Mouse (Mus musculus) liver, postnatal 0 days (tissue): ENCODE data around the gene Sertad2. TPM values are rescaled to one million over a fixed set of nuclear protein-coding genes. Genes with fewer than 3 reads are reported as not detected.

Source experiments
- ATAC-seq: fragments of 200-750 bp; cut with Nextera tagmentation; 2 replicates; pipeline ENCODE4 v1.8.0; 2017; ENCODE audit warnings: mild to moderate bottlenecking, moderate library complexity
- DNase-seq: peaks from one replicate; pipeline ENCODE4 v3.0.0-alpha.2; 2016
- H3K27ac ChIP-seq: fragments of 300-500 bp; sonication (generic); 2 replicates; pipeline ENCODE4 v1.5.1; 2014; ENCODE audit warnings: antibody characterized with exemption, moderate library complexity, mild to moderate bottlenecking, low read depth
- H3K27me3 ChIP-seq: fragments of 300-500 bp; sonication (generic); 2 replicates; pipeline ENCODE4 v1.6.1; 2014; ENCODE audit warnings: low read length, control low read depth, mixed read lengths; ENCODE audit not compliant: insufficient read depth
- H3K36me3 ChIP-seq: fragments of 300-500 bp; sonication (generic); replicated peaks from 2 replicates; pipeline ENCODE4 v1.6.1; 2014; ENCODE audit warnings: mild to moderate bottlenecking, control low read depth, low read length, moderate library complexity, mixed read lengths; ENCODE audit not compliant: insufficient read depth
- H3K4me1 ChIP-seq: fragments of 300-500 bp; sonication (generic); 2 replicates; pipeline ENCODE4 v1.6.1; 2014; ENCODE audit warnings: antibody characterized with exemption, mild to moderate bottlenecking, control low read depth; ENCODE audit not compliant: insufficient read depth
- H3K4me2 ChIP-seq: fragments of 300-500 bp; sonication (generic); 2 replicates; pipeline ENCODE4 v1.6.1; 2014; ENCODE audit warnings: low read depth, mild to moderate bottlenecking, low read length, moderate library complexity, mixed read lengths
- H3K4me3 ChIP-seq: fragments of 300-500 bp; sonication (generic); 2 replicates; pipeline ENCODE4 v1.5.1; 2014; ENCODE audit warnings: low read depth, low read length
- H3K9ac ChIP-seq: fragments of 300-500 bp; sonication (generic); replicated peaks from 2 replicates; pipeline ENCODE4 v1.6.1; 2014; ENCODE audit warnings: mild to moderate bottlenecking, moderate library complexity
- H3K9me3 ChIP-seq: fragments of 300-500 bp; sonication (generic); 2 replicates; pipeline ENCODE4 v1.6.1; 2016; ENCODE audit warnings: mild to moderate bottlenecking, control low read depth, low read length, mixed read lengths
- CTCF ChIP-seq: sonication (generic); IDR thresholded peaks from 2 replicates; pipeline ENCODE4 v1.5.1; 2016; ENCODE audit warnings: antibody characterized with exemption, low read depth
- EP300 ChIP-seq: IDR thresholded peaks from 2 replicates; pipeline ENCODE4 v1.6.1; 2016; ENCODE audit warnings: antibody characterized with exemption, low read depth, mild to moderate bottlenecking
- WGBS: fragments of 180-500 bp; shearing (Covaris S2); extraction: QIAGEN DNeasy Blood & Tissue Kit; methylation state at CpG from one replicate; pipeline ENCODE4 v1.1.7; 2014; ENCODE audit not compliant: insufficient replicate concordance; 5-methylcytosine and 5-hydroxymethylcytosine counted together
- polyA plus RNA-seq: library from polyadenylated mRNA; unstranded; fragments of >200 nt; fragmentation: Nextera tagmentation; extraction: Ambion mirVana; gene quantifications from 2 replicates; pipeline ENCODE4 v1.2.1, GENCODE M21; 2015

Sertad2 gene
- polyA plus RNA-seq, 1 experiment from 2014 or later: 24.0 TPM

DNA sequence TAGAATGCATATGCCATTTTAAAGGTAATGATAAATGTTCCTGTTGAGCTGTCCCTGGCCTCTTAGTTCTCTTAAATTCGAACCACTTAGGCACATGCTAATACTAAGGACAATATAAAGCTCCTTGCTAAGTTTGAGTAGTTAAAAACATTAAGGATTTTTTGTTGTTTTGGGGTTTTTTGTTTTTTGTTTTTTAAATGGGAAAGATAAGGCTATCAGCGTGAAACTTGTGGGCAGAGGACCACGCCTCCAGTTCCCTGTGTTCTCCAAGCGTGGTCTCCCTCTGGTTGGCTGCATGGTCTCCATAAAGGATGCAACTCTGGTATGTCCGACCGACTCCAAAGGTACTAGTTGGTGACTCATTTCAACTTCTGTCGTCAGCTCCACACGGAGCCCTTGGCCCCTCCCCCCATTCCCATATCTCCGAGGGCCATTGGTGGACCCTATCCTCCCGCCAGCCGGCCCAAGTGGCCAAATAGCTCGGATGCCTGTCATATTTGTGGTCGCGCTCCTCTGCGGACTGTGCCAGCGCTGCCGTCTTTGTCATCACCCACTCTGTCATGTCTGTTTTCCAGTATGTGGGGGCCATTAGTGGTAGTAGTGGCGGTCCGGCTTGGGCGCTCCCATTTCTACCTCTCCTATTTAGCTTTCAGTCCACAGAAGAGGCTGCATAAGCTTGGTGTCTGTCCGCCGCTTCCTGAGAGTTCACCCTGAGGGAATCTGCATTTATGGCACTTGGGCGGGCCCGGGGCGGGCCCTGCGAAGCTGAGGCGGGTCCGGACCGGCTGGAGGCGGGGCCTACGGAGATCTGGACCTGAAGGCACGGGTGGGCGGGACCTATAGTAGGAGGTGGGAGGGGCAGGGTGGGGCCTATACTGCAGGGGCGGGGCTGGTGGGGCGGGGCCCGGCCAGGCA is 88.2 kb downstream of the Sertad2 start:
- DNase-seq: peak; percentile 98
- no peaks in the 10 kb centered on the region for H3K36me3 ChIP-seq
- H3K9ac ChIP-seq: peak overlapping the region; percentile 99
- ATAC-seq: peak; percentile 81
- H3K9me3 ChIP-seq: no peaks in the 10 kb centered on the region
- peak overlapping the region; percentile 100 for H3K27ac ChIP-seq
- H3K4me3 ChIP-seq: peak overlapping the region; percentile 96
- TF ChIP-seq CTCF (no peak), EP300 (no peak; the same call in 1 of the 2 replicates)
- 2% methylated on average over 31 of the region's 36 CpGs for WGBS
- H3K4me2 ChIP-seq: peak overlapping the region; percentile 83
- H3K27me3 ChIP-seq: no peaks in the 10 kb centered on the region
- peaks cover 23% of the 10 kb centered on the region for H3K4me1 ChIP-seq

DNA sequence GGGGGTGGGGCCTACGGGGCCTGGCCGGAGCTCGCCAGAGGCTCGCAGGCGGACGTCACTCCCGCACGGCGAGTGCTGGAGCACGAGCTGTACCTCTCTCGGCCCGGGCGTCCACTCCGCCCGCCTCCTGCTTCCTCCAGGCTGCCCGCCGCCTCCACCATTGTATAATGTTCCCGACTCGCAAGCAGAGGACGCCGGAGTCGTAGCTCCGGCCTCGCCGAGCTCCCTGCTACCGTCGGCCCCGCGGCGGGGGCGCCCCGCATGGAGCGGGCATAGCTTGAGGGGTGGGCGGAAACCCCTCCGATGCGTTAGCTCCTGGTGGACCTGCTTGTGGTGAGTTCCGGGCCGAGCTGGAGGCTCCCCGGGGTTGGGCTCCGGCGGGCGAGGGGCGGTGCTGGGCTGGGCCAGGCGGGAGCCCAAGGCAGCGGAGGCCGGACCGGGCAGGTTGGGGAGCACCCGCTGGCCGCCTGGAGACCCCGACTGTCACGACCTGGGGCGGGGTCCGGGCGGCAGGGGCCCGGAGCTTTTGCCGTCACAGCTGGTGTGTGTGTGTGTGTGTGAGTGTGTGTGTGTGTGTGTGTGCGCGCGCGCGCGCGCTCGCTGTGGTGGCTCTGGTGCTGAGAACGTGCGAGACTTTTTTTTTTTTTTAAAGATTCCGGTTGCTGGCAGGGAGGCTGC is 89.0 kb downstream of the Sertad2 start:
- TF ChIP-seq EP300: no peak
- no peak for TF ChIP-seq CTCF
- Histone ChIP-seq H3K27me3 (no peaks in the 10 kb centered on the region), H3K4me3 (peak overlapping the region; percentile 96), H3K4me1 (peaks cover 25% of the 10 kb centered on the region), H3K9ac (peak overlapping the region; percentile 99), H3K36me3 (no peaks in the 10 kb centered on the region), H3K9me3 (no peaks in the 10 kb centered on the region), H3K27ac (peak overlapping the region; percentile 100), H3K4me2 (peak overlapping the region; percentile 69)
- ATAC-seq: peak; percentile 84
- 4% methylated on average over 47 of the region's 67 CpGs for WGBS
- peak; percentile 86 for DNase-seq

DNA sequence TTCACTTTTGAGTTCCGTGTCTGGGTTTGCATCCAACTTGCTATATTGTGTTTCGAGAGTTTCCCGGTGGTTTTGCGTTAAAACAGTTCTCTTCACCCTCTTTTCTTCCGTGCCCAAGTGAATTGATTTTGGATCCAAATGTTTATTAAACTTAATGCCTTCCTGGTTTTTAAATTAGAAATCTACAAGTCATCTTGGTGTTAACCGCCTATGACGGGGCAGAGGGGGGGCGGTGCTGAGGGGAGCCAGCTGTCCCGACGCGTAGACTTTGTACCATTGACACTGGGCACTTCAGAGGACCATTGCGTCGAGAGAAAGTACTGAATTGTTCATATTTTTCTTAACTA is 89.5 kb downstream of the Sertad2 start:
- Histone ChIP-seq H3K27ac (peak overlapping the region; percentile 100), H3K4me3 (peak overlapping the region; percentile 96), H3K36me3 (no peaks in the 10 kb centered on the region), H3K4me2 (peak overlapping the region; percentile 69), H3K9me3 (no peaks in the 10 kb centered on the region), H3K27me3 (no peaks in the 10 kb centered on the region), H3K9ac (peak overlapping the region; percentile 99), H3K4me1 (peaks cover 29% of the 10 kb centered on the region)
- ATAC-seq (peak; percentile 38), DNase-seq (peak; percentile 84)
- no peak for TF ChIP-seq CTCF
- peak; percentile 60 for TF ChIP-seq EP300
- WGBS: 0% methylated on average over 13 of the region's 13 CpGs

DNA sequence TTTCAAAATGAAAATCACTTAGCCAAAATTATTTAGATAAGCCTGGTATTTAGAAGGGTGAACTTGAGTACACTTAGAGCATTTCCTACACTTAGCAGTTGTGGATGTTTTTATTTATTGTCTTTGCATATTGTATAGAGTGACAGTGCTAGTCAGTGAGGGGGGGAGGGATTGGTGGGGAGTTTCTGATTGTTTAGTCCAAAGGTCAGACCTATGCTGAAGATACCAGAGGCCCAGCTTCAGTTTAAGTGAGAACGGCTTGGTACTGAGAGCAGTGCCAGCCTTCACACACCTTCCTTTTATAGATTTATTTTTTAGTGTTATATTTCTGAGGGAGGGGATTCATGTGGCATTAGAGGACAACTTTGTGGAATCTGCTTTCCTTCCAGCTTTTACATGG is 91.5 kb downstream of the Sertad2 start:
- TF ChIP-seq EP300: no peak
- TF ChIP-seq CTCF: no peak
- H3K4me1 ChIP-seq: peaks cover 37% of the 10 kb centered on the region
- peak overlapping the region; percentile 69 for H3K4me2 ChIP-seq
- no peak for ATAC-seq
- 47% methylated on average over 1 of the region's 1 CpGs for WGBS
- H3K9ac ChIP-seq: peak overlapping the region; percentile 51; the same call in 1 of the 2 replicates
- H3K27me3 ChIP-seq: no peaks in the 10 kb centered on the region
- H3K27ac ChIP-seq: peak overlapping the region; percentile 100
- DNase-seq: no peak
- H3K36me3 ChIP-seq: no peaks in the 10 kb centered on the region
- H3K4me3 ChIP-seq: peak overlapping the region; percentile 96
- no peaks in the 10 kb centered on the region for H3K9me3 ChIP-seq

DNA sequence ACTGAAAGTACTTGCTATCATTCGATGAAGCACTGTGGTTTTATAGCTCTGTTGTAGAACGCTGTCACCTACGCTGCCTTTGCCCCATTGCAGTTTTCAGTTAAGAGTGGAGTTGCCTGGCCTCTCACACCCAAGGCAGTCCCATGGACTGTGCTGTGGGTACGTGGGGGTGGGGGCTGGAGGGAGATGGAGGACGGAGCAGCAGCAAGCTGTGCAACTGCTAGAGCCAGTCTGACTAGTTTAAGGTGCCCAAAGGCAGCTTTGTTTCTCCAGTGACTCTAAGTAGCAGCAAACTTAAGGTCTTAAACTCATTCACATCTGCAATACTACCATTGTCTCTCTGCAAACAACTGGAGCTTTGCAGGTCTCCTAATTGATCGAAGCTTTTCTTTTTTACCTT is 92.6 kb downstream of the Sertad2 start:
- ATAC-seq (no peak), DNase-seq (no peak)
- Histone ChIP-seq H3K4me3 (peak overlapping the region; percentile 96), H3K4me1 (peaks cover 42% of the 10 kb centered on the region), H3K9me3 (no peaks in the 10 kb centered on the region), H3K9ac (peak overlapping the region; percentile 39), H3K27me3 (no peaks in the 10 kb centered on the region), H3K36me3 (no peaks in the 10 kb centered on the region), H3K4me2 (peak overlapping the region; percentile 69), H3K27ac (peak overlapping the region; percentile 86)
- 35% methylated on average over 6 of the region's 6 CpGs for WGBS
- TF ChIP-seq CTCF (no peak), EP300 (no peak)

DNA sequence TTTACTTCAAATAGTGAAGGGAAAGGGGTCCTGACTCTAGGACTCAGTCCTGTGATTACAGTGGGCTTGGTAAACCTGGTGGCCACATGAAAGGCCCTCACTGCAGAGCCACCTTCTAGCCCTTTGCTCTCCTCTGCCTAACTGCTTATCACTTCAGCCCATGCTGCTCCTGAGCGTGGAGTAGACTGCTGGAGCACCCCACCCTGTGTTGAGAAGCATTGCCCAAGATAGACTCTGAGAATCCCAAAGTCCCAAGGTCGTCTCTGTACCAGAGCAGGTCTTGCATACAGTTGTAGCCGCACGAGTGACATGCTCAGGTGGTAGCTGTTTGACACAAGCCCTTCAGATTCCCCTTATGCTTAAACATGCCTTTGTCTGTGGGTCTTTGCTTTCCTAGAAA is 93.1 kb downstream of the Sertad2 start:
- DNase-seq: peak; percentile 58
- H3K27ac ChIP-seq: peak overlapping the region; percentile 86
- peak overlapping the region; percentile 69 for H3K4me2 ChIP-seq
- H3K4me3 ChIP-seq: peak overlapping the region; percentile 96
- ATAC-seq: peak; percentile 36
- no peaks in the 10 kb centered on the region for H3K27me3 ChIP-seq
- H3K9me3 ChIP-seq: no peaks in the 10 kb centered on the region
- peak overlapping the region; percentile 39 for H3K9ac ChIP-seq
- WGBS: 30% methylated on average over 4 of the region's 4 CpGs
- peaks cover 42% of the 10 kb centered on the region for H3K4me1 ChIP-seq
- no peaks in the 10 kb centered on the region for H3K36me3 ChIP-seq
- TF ChIP-seq EP300 (peak; percentile 70; the same call in 1 of the 2 replicates), CTCF (0 out of 2 replicates have a peak, but pooled peaks have one; percentile 19)
